12 mouse cellular contexts compared by ENCODE assay signal in genomic region chr5:115362216-115362615, GRCm38 (mm10).
"Had no signal": no experiment of that assay in that cellular context is flagged by ENCODE, and none has a peak within 500 bp of the region (broad histone marks: within the 10 kb centered on the region; RNA-seq: fewer than 3 reads in every experiment).

No protein-coding gene starts in this region.

- DNase-seq: kidney, adult 8-10 months; kidney, postnatal 25 days; lung, adult 2 months; lung, postnatal 36 days; thymus, postnatal 4 days had no signal

- H3K4me3 ChIP-seq: left cerebral cortex, adult 2 months; limb, embryonic 10.5 days; liver, embryonic 15.5 days; neural tube, embryonic 13.5 days had no signal

- H3K27me3 ChIP-seq: neural tube, embryonic 13.5 days had no signal

- H3K9ac ChIP-seq: liver, embryonic 15.5 days; neural tube, embryonic 13.5 days had no signal

- H3K4me2 ChIP-seq: liver, embryonic 11.5 days; liver, embryonic 15.5 days had no signal

- H3K36me3 ChIP-seq: limb, embryonic 10.5 days; liver, embryonic 15.5 days; neural tube, embryonic 13.5 days had no signal

- H3K27ac ChIP-seq: liver, embryonic 15.5 days; stomach, postnatal 0 days had no signal

- ATAC-seq: lung, postnatal 0 days had no signal

- H3K4me1 ChIP-seq: liver, embryonic 15.5 days had no signal

- H3K9me3 ChIP-seq: limb, embryonic 10.5 days; liver, embryonic 15.5 days; neural tube, embryonic 13.5 days had no signal
